Mouse (Mus musculus) thymus, postnatal 4 days (tissue): Measurements from ENCODE around the gene Vmn1r231.

Source experiments
- DNase-seq: peaks from one replicate; pipeline ENCODE4 v3.0.0; 2021

Vmn1r231 gene

GRCm38 (mm10) chr17:20904991-20905390 lies at the start of gene Vmn1r231:
Gene Vmn1r231 (minus strand): TSS chr17:20905091.
- DNase-seq, result no peak

GRCm38 (mm10) chr17:20946636-20947035 lies 41.7 kb upstream of the Vmn1r231 start:
- DNase-seq, result no peak

GRCm38 (mm10) chr17:20946026-20946565 lies 41.2 kb upstream of the Vmn1r231 start:
- DNase-seq, result peak; percentile 29

- DNase-seq, result peak; percentile 94
Measured at GRCm38 (mm10) chr17:20944985-20945891, 40.3 kb upstream of the Vmn1r231 start, which contains the start of gene Ppp2r1a. Gene Ppp2r1a (plus strand): TSS chr17:20945311.

GRCm38 (mm10) chr17:20944226-20944625 lies 39.3 kb upstream of the Vmn1r231 start:
- no peak for DNase-seq

GRCm38 (mm10) chr17:20919614-20920013 lies 14.7 kb upstream of the Vmn1r231 start, which contains the start of gene Vmn1r232:
Gene Vmn1r232 (minus strand): TSS chr17:20919714.
- no peak for DNase-seq

- no peak for DNase-seq
Measured at GRCm38 (mm10) chr17:20840144-20840543, 64.7 kb downstream of the Vmn1r231 start, which contains the start of gene Vmn1r230. Gene Vmn1r230 (plus strand): TSS chr17:20840444.
